Mouse (Mus musculus) liver, embryonic 14.5 days (tissue): ENCODE measurements around the gene Dohh. TPM values are rescaled to one million over a fixed set of nuclear protein-coding genes. Genes with fewer than 3 reads are reported as not detected.
A peak's percentile ranks its signal among the peaks of the same experiment; 100 is the strongest.

Experiments
- ATAC-seq: fragments of 200-750 bp; cut with Nextera tagmentation; 2 replicates; pipeline ENCODE4 v1.8.0; 2017; ENCODE audit warnings: moderate number of reproducible peaks, mild to moderate bottlenecking, moderate library complexity; ENCODE audit not compliant: insufficient read depth
- DNase-seq, 3 experiments: peaks; one replicate each; pipeline ENCODE4 v3.0.0-alpha.2; 2012 to 2013; ENCODE audit warnings: low read depth in 3 of 3, low spot score in 3 of 3
- H3K27ac ChIP-seq: fragments of 300-500 bp; sonication (generic); 2 replicates; pipeline ENCODE4 v1.5.1; 2014; ENCODE audit warnings: moderate library complexity, mild to moderate bottlenecking, control low read depth, inconsistent platforms
- H3K27me3 ChIP-seq: fragments of 300-500 bp; sonication (generic); 2 replicates; pipeline ENCODE4 v1.6.1; 2014; ENCODE audit warnings: mild to moderate bottlenecking, low read length, moderate library complexity; ENCODE audit not compliant: control insufficient read depth, insufficient read depth
- H3K36me3 ChIP-seq: fragments of 300-500 bp; sonication (generic); replicated peaks from 2 replicates; pipeline ENCODE4 v1.6.1; 2014; ENCODE audit warnings: low read depth; ENCODE audit not compliant: control insufficient read depth, insufficient read depth
- H3K4me1 ChIP-seq, 2 experiments: fragments of 200-500 bp in 1 of 2; fragments of 300-500 bp in 1 of 2; sonication (generic) in 1 of 2; replicated peaks; 2 replicates each; pipeline ENCODE4 v1.6.1; 2012 to 2014; ENCODE audit warnings: antibody characterized with exemption in 1 of 2, inconsistent platforms in 1 of 2, low read length in 1 of 2; ENCODE audit not compliant: control insufficient read depth in 2 of 2, insufficient read depth in 2 of 2
- H3K4me2 ChIP-seq: fragments of 300-500 bp; sonication (generic); 2 replicates; pipeline ENCODE4 v1.6.1; 2014; ENCODE audit warnings: low read depth, mild to moderate bottlenecking, control low read depth, moderate library complexity
- H3K4me3 ChIP-seq, 2 experiments: fragments of 200-500 bp in 1 of 2; fragments of 300-500 bp in 1 of 2; sonication (generic) in 1 of 2; 2 replicates each; pipeline ENCODE4 v1.5.1; 2012 to 2014; ENCODE audit warnings: low read depth in 2 of 2, low read length in 2 of 2, mild to moderate bottlenecking in 2 of 2, control low read depth in 1 of 2, inconsistent platforms in 1 of 2, moderate library complexity in 1 of 2; ENCODE audit not compliant: insufficient read depth in 1 of 2
- H3K9ac ChIP-seq: fragments of 300-500 bp; sonication (generic); replicated peaks from 2 replicates; pipeline ENCODE4 v1.6.1; 2014; ENCODE audit warnings: mild to moderate bottlenecking, control low read depth, moderate library complexity
- H3K9me3 ChIP-seq: fragments of 300-500 bp; sonication (generic); 2 replicates; pipeline ENCODE4 v1.6.1; 2016; ENCODE audit warnings: low read length, mixed read lengths; ENCODE audit not compliant: control insufficient read depth
- CTCF ChIP-seq: IDR thresholded peaks from 2 replicates; pipeline ENCODE4 v1.5.1; 2016; ENCODE audit warnings: antibody characterized with exemption, low read depth, control low read depth
- EP300 ChIP-seq: IDR thresholded peaks from 2 replicates; pipeline ENCODE4 v1.6.1; 2016; ENCODE audit warnings: antibody characterized with exemption, low read depth
- WGBS: fragments of 180-500 bp; shearing (Covaris S2); extraction: QIAGEN DNeasy Blood & Tissue Kit; methylation state at CpG from one replicate; pipeline ENCODE4 v1.1.7; 2014; ENCODE audit not compliant: insufficient replicate concordance; 5-methylcytosine and 5-hydroxymethylcytosine counted together
- polyA plus RNA-seq, 2 experiments: library from polyadenylated mRNA; depleted of rRNA in 1 of 2; stranded (reverse) in 1 of 2; unstranded in 1 of 2; fragments of >200 nt; fragmentation: Nextera tagmentation in 1 of 2; extraction: Ambion mirVana in 1 of 2; gene quantifications; 2 replicates each; pipeline versions ENCODE4 v1.2.1 to v1.2.3; 2012 to 2014

Gene Dohh
- polyA plus RNA-seq, 2 experiments, result 29.8 to 35.0 TPM

DNA sequence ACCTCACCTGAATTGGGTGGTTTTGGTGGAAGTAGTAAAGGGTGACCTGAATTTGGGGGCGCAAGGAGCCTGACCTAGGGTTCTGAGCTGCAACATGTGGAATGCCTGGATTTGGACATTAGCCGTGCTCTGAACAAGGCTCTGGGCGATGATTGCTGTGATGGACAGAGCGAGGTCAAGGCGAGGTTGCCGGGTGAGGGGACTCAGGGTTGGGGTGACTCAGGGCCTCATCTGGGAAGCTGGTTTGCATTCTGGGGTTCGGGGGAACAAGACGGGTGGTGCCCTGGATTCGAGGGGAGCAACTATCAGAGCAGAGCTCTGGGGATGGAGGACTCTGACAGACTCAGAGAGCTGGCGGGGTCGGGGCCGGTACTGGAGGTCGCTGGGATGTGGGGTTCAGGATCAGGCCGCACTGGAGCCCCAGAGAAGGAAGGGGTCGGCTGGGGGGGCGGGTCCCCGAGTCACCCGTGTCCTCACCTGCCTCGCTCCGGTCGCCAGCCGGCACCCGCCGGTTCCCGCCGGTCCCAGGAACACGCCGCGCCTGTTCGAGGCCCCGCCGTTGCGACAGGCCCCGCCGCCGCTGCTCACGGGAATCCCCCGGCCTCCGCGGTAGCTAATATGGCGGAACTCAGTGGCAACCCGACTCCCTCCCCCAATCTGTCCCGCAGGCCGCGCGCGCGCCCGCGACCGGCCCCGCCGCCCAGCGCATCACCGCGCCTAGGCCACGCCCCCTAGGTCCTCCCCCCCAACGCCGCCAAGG, 6.3 kb upstream of the Dohh start, which contains the start of gene Fzr1:
Gene Fzr1, minus strand, starts transcription at position 724 of the 760 bp plus-strand sequence.
- peak within 1 kb of the TSS; percentile 97 for H3K27ac ChIP-seq
- H3K9me3 ChIP-seq, result no peaks in the 10 kb centered on the region
- WGBS, result under 1% methylated on average over 56 of the region's 59 CpGs
- DNase-seq (no peak), ATAC-seq (peak; percentile 0; the same call in 1 of the 2 replicates)
- no peaks in the 10 kb centered on the region for H3K27me3 ChIP-seq
- peak within 1 kb of the TSS; percentile 78 to 96 for H3K4me3 ChIP-seq
- peak within 1 kb of the TSS; percentile 99 for H3K9ac ChIP-seq
- peaks cover 53 to 57% of the 10 kb centered on the region in 2 experiments for H3K4me1 ChIP-seq
- TF ChIP-seq CTCF (no peak), EP300 (no peak)
- H3K4me2 ChIP-seq, result peak within 1 kb of the TSS; percentile 97
- peaks cover 40% of the 10 kb centered on the region for H3K36me3 ChIP-seq

DNA sequence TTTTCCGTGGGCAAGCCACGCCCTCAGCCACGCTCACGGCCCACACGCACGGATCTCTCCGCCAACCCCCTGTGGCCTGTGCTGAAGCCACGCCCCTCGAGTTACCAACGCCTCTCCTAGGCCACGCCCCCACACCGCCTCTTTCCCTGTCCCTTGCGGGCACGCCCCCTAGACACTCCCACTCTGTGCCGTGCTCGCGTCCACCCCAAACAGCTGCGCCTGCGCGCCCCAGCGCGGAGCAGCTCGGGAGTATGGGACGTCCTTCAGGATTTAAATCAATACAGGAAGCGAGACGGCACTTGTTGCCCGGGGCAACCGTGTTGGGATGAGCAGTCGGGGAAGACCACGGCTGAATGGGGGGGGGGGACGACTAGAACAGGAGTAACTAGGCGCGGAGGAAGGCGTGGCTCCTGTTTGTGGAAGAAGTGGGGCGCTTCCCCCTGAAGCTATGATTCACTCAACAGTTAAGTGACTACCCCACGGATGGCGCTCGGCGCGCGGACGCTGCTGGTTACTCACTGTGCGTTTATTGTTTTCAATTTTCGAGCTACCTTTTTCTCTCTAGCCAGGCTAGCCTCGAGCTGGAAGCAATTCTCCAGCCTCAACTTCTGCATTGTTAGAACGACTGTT, 5.6 kb upstream of the Dohh start:
- TF ChIP-seq EP300, result no peak
- TF ChIP-seq CTCF, result peak; percentile 22

GRCm38 (mm10) chr10:81379183-81379553, 5.1 kb upstream of the Dohh start:
- peak overlapping the region; percentile 71 to 76 for H3K4me3 ChIP-seq
- H3K9ac ChIP-seq, result peak overlapping the region; percentile 95
- peak overlapping the region; percentile 97 for H3K27ac ChIP-seq
- H3K4me2 ChIP-seq, result peak overlapping the region; percentile 96
- H3K36me3 ChIP-seq, result peaks cover 28% of the 10 kb centered on the region
- 54% methylated on average over 3 of the region's 3 CpGs for WGBS
- no peak for DNase-seq
- H3K4me1 ChIP-seq, result peaks cover 57 to 60% of the 10 kb centered on the region in 2 experiments
- H3K9me3 ChIP-seq, result no peaks in the 10 kb centered on the region
- no peaks in the 10 kb centered on the region for H3K27me3 ChIP-seq
- TF ChIP-seq EP300 (no peak), CTCF (no peak)
- ATAC-seq, result no peak

More for the DNA sequence above, 5.6 kb upstream of the Dohh start:
- Histone ChIP-seq H3K4me2 (peak overlapping the region; percentile 96), H3K9ac (peak overlapping the region; percentile 95), H3K4me3 (peak overlapping the region; percentile 71 to 96), H3K27me3 (no peaks in the 10 kb centered on the region), H3K4me1 (peaks cover 56 to 60% of the 10 kb centered on the region in 2 experiments), H3K36me3 (peaks cover 33% of the 10 kb centered on the region), H3K9me3 (no peaks in the 10 kb centered on the region), H3K27ac (peak overlapping the region; percentile 97)
- ATAC-seq (peak; percentile 83), DNase-seq (peak; percentile 100)
- under 1% methylated on average over 43 of the region's 46 CpGs for WGBS

GRCm38 (mm10) chr10:81379809-81380378, 4.3 kb upstream of the Dohh start:
- Histone ChIP-seq H3K4me3 (no peak overlapping the region; a peak in 1 of 4 replicates), H3K9me3 (no peaks in the 10 kb centered on the region), H3K27me3 (no peaks in the 10 kb centered on the region), H3K4me2 (peak overlapping the region; percentile 96), H3K27ac (peak overlapping the region; percentile 97), H3K9ac (peak overlapping the region; percentile 95), H3K36me3 (peaks cover 20% of the 10 kb centered on the region), H3K4me1 (peaks cover 58 to 60% of the 10 kb centered on the region in 2 experiments)
- ATAC-seq (no peak), DNase-seq (no peak)
- WGBS, result 44% methylated on average over 6 of the region's 6 CpGs
- TF ChIP-seq CTCF (no peak), EP300 (no peak)

DNA sequence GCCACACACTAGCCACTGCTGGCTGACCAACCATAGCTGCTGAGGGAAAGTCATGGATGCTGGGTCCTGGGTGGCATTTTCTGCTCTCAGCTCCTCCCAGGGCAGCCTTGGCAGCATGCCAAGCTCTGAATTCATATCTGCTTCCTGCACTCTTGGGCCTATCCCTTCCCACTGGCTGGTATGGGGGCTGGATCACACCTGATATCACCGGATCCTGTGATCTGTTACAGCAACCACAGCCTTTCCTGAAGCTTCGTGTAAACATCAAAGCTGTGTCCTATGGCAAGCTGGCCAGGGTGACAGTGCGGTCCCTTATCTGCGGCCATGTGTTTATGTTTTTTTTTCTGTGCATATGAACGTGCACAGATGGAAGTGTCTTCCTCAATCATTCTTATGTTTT, 2.2 kb upstream of the Dohh start:
- Histone ChIP-seq H3K4me3 (peak overlapping the region in 1 of 2 experiments; percentile 5; a peak in 1 of 4 replicates), H3K4me2 (peak overlapping the region; percentile 50), H3K27me3 (no peaks in the 10 kb centered on the region), H3K27ac (peak overlapping the region; percentile 97), H3K9me3 (no peaks in the 10 kb centered on the region), H3K9ac (peak overlapping the region; percentile 72), H3K4me1 (peaks cover 52 to 55% of the 10 kb centered on the region in 2 experiments), H3K36me3 (peaks cover 6% of the 10 kb centered on the region)
- no peak for TF ChIP-seq EP300
- TF ChIP-seq CTCF, result no peak
- DNase-seq, result peak; percentile 97 to 99 (median 97)
- WGBS, result 9% methylated on average over 5 of the region's 5 CpGs
- ATAC-seq, result peak; percentile 73
